In genomic region chr13:21974221-21974725, GRCm38 (mm10) we compare ENCODE assay signal across 8 mouse cellular contexts. TPM values are rescaled to one million over a fixed set of nuclear protein-coding genes. Genes with fewer than 3 reads are reported as not detected.
DNase-seq lines count a peak whose midpoint lies in the region; ATAC-seq lines count a peak whose summit lies in the region.

No protein-coding gene starts in this region.

- DNase-seq in adrenal gland, adult (ENCODE audit: inconsistent age in 2 of 2, low spot score in 1 of 2), result peak; percentile 90 to 98
- peak; percentile 94 for DNase-seq in embryo, embryonic 10.5 days (ENCODE audit: low spot score)
- DNase-seq in gastrocnemius, postnatal 14 days, result peak; percentile 86
- peak; percentile 96 for DNase-seq in intestine, embryonic 14.5 days (ENCODE audit: low spot score)
- DNase-seq in left cerebral cortex, postnatal 14 days (ENCODE audit: low spot score in 2 of 2), result peak; percentile 77 to 93
- DNase-seq in mesoderm, embryonic 11.5 days (ENCODE audit: low read depth, low spot score), result peak; percentile 95
- DNase-seq in right cerebral cortex, postnatal 36 days (ENCODE audit: low spot score in 2 of 2), result peak; percentile 60 to 74
- peak; percentile 92 for DNase-seq in yolk sac, embryonic 10.5 days (ENCODE audit: low spot score)

- H3K4me2 ChIP-seq in intestine, embryonic 14.5 days (ENCODE audit: low read length), result peak overlapping the region; percentile 46

- intact Hi-C loops in gastrocnemius, postnatal 14 days (cut with DNase I; ENCODE audit: low total_unique reads), result no loop called here
- intact Hi-C loops in left cerebral cortex, postnatal 14 days (cut with DNase I), result loop anchor here (1.0 to 2.0 kb wide), 3 partner anchors 29 to 56 kb away; partner anchors contain the start of gene Zfp184

- peak; percentile 89 for ATAC-seq in intestine, embryonic 14.5 days (replicated peaks; ENCODE audit: low FRiP score, low TSS enrichment, low read depth)

- H3K9ac ChIP-seq in intestine, embryonic 14.5 days (ENCODE audit: low read length), result peak overlapping the region; percentile 71

- no peaks in the 10 kb centered on the region for H3K9me3 ChIP-seq in intestine, embryonic 14.5 days (ENCODE audit: control insufficient read depth, low read length)

- peak overlapping the region; percentile 62 for H3K4me3 ChIP-seq in intestine, embryonic 14.5 days (ENCODE audit: low read depth, low read length)

- H3K4me1 ChIP-seq in intestine, embryonic 14.5 days (replicated peaks; ENCODE audit: control insufficient read depth, insufficient read depth, low read length), result no peaks in the 10 kb centered on the region

- H3K27ac ChIP-seq in intestine, embryonic 14.5 days (ENCODE audit: low read depth), result peak overlapping the region; percentile 88

- H3K36me3 ChIP-seq in intestine, embryonic 14.5 days (ENCODE audit: control insufficient read depth, insufficient read depth, low read length), result no peaks in the 10 kb centered on the region

- H3K27me3 ChIP-seq in intestine, embryonic 14.5 days (replicated peaks; ENCODE audit: control insufficient read depth, insufficient read depth, low read length), result 0 out of 2 replicates have a peak, but pooled peaks cover 2% of the 10 kb centered on the region

- WGBS in intestine, embryonic 14.5 days, result under 1% methylated on average over 23 of the region's 23 CpGs

RNA-seq across cellular contexts. Expression of gene Pom121l2, which starts 6.7 kb away (rescaled TPM):
- total RNA-seq in gastrocnemius, postnatal 14 days (2021), result not detected
- polyA plus RNA-seq in intestine, embryonic 14.5 days (2014; fragmentation: Nextera tagmentation; extraction: Ambion mirVana), result not detected in 2 replicates
- under 1 TPM in 1 of 2 experiments, not detected in 1; 0.23 TPM for total RNA-seq in left cerebral cortex, postnatal 14 days (2021)

RNA-seq across cellular contexts. Expression of gene Zfp184, which starts 29.4 kb away (rescaled TPM):
- under 1 TPM; 0.33 to 0.38 TPM for total RNA-seq in gastrocnemius, postnatal 14 days (2021)
- polyA plus RNA-seq in intestine, embryonic 14.5 days (2014; fragmentation: Nextera tagmentation; extraction: Ambion mirVana), result 9.8 and 13.8 TPM in 2 replicates
- 1 to 10 TPM; 2.8 to 4.0 TPM for total RNA-seq in left cerebral cortex, postnatal 14 days (2021)

RNA-seq across cellular contexts. Expression of gene Prss16, which starts 35.3 kb away (rescaled TPM):
- total RNA-seq in gastrocnemius, postnatal 14 days (2021), result not detected
- polyA plus RNA-seq in intestine, embryonic 14.5 days (2014; fragmentation: Nextera tagmentation; extraction: Ambion mirVana), result 0.46 and 1.1 TPM in 2 replicates
- total RNA-seq in left cerebral cortex, postnatal 14 days (2021), result under 1 TPM in 1 of 2 experiments, not detected in 1; 0.19 TPM

Comparison
In these comparisons a context has a peak if more than half of its experiments do, and no peak if none do; other contexts are left out.
1. Peak in every context shown above with its lines: DNase-seq, ATAC-seq, H3K4me3 ChIP-seq and H3K27ac ChIP-seq.